Mouse (Mus musculus): Measurements from ENCODE around the gene Tcf7l2.

The Tcf7l2 gene

DNA sequence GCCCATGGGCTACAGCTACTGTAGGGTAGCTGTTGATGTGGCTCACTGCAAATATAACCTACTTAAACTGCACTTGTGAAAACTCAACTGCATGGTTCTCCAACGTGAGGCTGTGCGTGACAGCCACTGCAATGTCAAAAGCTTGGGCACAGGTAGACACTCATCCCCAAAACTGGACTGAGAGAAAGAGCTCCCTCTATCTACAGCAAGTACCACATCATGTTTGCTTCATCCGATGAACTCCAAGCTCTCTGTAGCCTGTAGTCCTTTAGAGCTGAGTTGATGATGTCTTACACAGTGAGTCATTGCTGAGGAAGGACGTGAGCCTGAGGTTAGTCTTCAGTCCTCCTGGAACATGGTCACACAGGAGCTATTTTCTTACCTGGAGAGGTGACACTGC is 115.7 kb downstream of the Tcf7l2 start:
- in situ Hi-C loops (cut with MboI, MseI), result no loop called here

DNA sequence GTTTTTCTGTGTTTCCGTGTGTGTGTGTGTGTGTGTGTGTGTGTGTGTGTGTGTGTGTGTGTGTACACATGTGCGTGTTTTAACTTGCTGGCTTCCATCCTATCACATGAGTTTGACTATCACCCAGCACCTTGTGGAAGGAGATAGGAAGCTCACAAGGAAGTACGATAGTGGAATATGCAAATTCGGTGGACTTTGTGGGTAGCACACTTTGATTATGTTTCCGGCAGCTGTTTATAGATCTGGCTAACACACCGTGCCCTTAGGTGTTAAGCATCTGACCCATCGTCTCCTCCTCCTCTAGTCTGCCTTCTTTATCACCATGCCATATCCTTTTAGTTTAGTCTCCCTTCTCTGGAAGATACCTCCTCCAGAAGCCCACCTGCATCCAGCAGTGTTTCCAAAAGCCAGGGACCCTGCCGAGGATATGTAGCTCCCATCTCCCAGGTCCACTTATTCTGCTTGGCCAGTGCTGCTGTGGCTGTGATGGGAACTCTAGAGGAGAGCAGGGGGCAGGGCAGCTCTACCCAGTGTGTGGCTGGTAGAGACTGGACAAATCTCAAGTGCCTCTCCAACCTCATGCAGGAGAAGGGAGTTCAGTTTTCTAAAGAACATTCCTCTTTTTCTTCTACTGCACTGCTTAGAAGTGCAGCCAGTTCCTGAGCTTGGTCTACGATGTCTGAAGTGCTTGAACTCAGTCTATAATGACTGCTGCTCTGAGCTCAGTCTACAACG is 118.6 kb downstream of the Tcf7l2 start:
- in situ Hi-C loops (cut with MboI, MseI), result no loop called here

DNA sequence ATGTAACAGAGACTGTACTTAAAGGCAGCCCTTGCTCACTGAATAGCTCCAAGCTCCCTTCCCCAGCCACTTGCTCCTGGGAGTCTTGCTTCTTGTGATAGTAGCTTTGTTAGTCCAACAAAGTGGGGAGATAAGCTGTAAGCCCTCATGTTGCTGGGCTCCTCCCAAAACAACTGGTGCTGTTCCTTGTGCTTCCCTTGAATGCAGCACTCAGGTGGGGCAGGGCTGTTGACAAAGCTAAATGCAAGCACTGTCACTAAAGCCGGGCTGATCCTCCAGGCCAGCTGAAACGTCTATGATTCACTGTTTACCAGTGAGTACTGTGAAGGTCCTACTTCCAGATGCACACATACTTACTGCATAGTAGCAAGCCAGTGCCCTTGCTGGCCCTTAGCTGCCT is 120.1 kb downstream of the Tcf7l2 start:
- in situ Hi-C loops (cut with MboI, MseI), result no loop called here

DNA sequence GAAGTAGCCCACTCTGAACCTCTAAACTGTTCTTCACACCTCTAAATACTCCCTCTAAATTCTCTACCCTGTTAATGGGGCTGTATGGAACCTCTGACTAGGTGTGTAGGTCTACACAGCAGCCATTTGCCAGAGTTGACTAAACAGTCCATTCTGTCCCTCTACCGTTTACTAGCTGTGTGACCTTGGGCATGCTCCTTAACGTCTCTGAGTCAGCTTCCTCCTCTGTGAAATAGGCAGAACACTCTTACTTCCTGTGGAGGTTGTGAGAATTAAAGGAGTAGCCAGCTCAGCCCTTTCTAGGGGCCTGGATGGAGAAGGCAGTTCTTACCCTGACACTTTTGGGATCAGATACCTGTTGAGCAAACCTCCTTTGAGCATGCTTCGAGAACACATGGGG is 120.9 kb downstream of the Tcf7l2 start:
- in situ Hi-C loops (cut with MboI, MseI), result no loop called here

DNA sequence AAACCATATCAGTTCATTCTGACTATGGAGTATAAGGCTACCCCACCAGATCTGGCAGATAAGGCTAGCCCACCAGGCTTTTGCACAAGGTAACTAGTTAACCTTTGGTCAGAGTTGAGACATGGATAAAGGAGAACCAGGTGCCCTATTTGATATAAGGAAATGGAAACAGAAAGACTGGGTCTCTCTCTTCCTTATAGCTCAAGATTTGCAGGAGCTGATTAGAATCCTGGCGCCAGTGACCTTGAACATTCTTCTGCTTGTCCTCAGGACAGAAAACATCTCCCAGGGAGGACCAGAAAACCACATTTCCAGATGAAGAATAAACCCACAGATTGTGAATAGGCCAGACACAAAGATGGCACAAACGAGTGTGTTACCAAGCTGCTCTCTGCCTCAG is 123.4 kb downstream of the Tcf7l2 start:
- in situ Hi-C loops (cut with MboI, MseI), result no loop called here

DNA sequence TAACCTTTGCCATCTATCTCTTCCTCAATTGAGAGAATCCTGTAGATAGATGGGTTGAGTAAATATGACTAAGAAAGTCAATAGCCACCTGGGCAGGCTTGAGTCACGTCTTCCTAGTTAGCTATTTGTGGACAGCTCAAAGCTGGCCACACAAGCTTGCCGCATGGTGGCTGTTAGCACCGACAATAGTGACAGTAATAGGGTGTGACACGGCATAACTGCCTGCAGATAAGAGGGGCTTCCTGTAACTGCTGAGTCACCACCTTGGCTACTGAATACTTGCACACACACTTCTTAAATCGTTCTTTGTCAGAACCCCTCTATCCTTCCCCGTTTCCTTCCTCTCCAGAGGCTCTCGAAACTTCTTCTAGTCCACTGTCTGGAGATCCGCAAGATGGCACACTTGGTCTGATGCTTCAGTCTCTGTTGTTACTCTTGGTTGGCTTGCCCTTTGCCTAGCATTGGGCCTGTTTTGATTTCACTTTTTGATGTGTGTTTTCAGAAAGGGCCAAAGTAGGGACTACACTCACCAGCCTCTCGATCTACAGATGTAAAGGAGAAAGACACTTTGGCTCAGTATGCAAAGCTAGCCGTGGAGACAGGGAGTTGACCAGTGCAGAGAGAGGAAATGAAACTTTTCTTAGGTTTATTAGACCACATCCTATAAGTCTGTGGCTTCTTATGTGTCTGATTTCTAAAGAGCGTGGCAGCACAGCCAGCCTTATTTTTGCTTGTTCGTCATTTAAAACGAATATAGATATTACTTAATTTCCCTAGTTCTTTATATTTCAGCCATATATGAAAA is 124.4 kb downstream of the Tcf7l2 start:
- in situ Hi-C loops (cut with MboI, MseI), result no loop called here

DNA sequence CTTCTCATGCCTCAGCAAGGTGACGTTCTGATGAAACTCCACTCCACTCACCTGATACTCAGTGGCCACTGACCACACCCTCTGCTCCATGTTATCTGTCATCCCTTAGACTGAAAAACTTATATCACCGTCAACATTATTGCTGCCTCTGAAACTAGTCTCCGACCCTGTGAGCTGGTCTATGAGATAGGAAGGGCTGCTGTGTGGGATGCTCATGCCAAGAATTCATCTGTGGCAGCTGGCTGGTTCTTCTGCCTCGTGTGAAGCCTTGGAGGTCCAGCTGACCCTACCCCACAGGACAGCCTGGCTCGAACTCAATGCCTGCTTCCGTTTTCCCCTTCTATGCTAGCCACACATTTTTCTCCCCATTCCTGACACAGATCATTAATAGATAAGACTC is 125.6 kb downstream of the Tcf7l2 start:
- in situ Hi-C loops (cut with MboI, MseI), result no loop called here

DNA sequence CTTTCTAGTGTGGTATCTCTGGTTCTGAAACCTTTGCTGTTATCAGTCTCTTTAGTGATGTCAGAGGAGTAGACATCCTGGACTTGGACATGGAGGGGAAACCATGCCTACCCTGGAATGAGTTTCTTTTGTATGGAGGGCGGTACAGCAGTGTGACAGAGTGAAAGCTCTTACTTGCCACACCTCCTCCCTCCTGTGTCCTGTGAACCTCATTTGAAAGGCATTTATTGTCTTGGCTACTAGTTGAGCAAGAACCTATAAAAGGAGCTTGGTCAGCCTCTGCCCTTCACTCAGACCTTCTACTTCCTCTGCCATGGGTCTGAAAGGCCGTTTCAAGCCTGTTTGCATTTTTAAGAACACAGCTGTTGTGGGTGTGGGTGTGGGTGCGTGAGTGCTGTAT is 126.3 kb downstream of the Tcf7l2 start:
- in situ Hi-C loops (cut with MboI, MseI), result no loop called here

DNA sequence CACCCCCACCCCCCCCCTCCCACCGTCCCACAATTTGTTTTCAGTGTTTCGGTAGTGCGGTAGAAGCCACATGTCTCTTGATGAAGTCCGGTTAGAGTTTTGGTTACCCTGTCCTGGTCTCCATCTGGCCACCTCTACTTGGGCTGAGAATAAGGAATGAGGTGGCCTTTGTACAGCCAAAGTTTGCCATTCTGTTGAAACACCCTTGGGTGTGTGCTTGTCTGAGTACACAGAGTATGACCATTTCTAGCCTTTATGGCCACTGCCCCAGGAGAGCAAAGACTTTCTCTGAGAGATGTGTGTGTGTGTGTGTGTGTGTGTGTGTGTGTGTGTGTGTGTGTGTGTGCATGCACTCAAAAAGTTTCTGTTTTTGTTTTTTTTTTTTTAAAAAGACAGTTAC is 127.0 kb downstream of the Tcf7l2 start:
- in situ Hi-C loops (cut with MboI, MseI), result no loop called here

DNA sequence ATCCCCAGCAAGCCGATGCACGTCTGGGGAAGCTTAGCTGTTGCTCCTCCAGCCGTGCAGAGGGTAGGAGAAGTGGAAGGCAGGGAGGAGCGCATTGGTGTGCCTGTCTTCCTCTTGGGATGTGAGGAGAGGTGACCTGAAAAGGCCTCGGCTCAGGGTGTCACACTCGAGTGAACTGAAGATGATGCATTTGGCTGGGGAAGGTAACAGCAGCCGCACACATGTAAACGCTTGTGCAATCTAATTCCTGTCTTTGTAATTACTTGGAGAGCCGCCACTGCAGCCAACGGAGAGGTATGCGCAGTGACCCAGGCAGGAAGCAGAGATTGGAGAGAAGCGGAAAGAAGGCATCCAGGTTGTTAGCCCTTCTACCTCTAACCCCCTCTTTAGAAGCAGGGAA is 129.2 kb downstream of the Tcf7l2 start:
- in situ Hi-C loops (cut with MboI, MseI), result no loop called here

DNA sequence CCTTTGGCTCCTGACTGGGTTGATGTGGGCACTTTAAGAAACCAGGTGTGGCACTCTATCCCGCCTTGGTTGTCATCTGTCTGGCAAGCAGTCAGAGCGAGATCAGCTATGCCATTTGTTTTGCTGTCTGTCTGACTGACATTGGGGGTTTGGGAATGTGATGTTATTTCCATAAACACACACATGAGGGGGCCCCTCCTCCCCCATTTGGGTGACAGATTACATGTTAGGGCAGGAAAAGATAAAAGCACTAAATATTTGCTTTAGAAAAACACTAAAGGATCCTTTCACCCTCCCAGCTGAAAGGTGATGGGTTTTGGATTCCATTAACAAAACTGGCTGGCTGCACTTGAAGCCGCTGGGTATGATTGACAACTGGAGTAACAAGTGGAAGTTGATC is 129.9 kb downstream of the Tcf7l2 start:
- in situ Hi-C loops (cut with MboI, MseI), result no loop called here

DNA sequence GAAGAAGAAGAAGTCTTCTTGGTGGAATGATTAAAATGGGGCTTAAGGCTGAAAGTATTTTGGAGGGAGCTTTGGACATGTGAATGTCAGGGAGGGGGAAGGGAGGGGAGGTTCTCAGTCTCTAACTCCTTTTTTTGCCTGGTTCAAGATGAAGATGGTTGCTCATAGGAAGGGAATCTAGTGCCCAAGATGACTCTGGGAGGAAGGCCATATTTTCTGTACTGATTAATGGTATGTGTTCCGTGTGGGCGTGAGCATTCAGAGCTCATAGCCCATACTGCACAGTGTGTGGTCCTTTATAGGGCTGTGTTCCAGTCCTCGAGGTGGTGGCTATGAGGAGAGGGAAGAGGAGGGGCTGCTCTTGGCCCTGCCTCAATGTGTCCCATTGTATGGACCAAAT is 131.6 kb downstream of the Tcf7l2 start:
- in situ Hi-C loops (cut with MboI, MseI), result no loop called here

DNA sequence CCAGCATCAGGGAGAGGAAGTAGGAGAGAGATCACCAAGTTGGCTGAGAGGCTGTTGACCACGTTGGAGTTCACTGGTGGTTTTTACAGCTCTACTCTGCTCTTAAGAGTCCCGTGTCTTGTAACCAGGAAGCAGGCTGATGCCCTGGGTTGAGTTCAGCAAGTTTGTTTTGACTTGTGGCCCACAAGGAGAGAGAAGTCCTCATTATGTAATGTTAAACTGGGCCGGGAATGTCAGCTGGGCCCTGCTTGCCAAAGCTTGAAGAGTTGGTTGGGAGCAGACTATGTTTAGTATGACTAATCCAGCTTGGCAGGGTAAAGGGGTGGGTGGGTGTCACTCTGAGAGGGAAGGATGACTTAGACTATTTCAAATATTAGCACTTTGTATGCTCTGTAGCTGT is 134.9 kb downstream of the Tcf7l2 start:
- in situ Hi-C loops (cut with MboI, MseI), result no loop called here

DNA sequence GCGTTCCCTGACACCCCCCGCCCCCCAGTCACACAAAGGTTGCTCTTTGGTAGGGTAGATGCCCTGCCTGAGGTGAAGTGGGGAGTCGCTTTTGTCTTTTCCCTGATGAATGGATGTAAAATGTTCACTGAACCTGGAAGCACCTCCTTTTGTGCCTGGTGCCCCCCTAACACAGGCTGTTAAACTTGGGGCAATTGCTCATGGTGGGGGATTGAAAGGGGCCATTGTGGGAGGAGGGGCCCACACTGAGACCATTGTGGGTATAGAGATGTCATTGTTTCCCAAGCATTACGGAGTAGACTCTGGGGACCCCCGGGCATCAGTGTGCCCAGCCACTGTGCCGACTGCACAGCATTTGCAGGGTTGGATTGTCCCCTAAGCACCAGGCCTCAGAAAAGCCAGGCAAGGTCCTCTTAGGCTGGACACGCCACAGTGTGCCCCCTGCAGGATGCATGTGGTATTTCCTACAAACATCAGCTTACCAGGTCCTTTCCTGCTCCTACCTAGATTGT is 135.8 kb downstream of the Tcf7l2 start:
- in situ Hi-C loops (cut with MboI, MseI), result no loop called here

DNA sequence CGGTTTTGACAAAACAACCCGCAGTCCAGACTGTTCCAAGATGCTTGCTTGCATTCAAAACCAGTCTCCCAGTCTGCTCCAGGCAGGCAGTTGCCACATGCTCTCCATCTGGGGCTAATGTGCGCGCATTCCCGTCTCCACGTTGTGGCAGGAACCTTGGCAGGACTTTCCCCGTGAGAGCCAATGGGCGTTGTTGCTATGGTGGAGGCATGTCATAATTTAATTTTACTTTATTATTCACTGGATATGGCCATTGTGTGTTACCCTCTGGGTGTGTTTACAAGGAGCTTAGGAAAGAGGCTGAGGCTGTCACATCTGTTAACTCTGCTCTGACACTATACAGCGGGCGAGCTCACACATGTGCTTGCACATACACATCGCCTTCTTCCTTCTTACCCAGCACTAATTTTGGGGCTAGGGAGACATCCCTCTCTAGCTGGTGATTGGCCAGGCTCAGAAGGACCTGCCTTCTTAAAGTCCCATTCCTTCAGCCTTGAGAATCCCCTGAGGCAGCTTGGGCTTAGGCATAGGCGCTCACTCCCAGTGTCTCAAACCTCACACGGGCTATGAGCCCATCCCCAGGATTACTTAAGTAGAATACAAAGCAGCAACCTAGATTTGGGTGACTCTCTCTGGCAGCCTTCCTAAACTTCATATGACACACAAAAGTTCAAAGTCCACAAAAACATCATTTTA is 139.2 kb downstream of the Tcf7l2 start:
- in situ Hi-C loops (cut with MboI, MseI), result no loop called here

DNA sequence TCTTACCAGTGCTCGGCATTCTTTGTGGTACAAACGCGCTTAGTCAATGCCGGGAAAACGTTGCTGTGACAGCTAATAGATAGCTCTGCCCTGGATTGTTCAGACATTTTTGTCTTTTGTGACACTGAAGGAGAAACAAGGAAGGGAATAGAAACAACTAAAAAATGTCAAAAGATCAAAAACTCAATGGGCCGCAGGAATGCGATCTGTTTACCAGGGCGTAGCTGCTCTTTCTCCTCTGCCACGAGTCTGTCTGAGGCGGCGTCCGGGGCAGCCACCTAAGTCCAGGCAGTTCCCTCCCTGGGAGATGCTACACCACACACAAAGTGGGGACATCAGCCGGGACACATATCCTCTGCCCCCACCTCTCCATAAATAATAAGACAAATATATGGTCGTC is 144.9 kb downstream of the Tcf7l2 start:
- in situ Hi-C loops (cut with MboI, MseI), result no loop called here

DNA sequence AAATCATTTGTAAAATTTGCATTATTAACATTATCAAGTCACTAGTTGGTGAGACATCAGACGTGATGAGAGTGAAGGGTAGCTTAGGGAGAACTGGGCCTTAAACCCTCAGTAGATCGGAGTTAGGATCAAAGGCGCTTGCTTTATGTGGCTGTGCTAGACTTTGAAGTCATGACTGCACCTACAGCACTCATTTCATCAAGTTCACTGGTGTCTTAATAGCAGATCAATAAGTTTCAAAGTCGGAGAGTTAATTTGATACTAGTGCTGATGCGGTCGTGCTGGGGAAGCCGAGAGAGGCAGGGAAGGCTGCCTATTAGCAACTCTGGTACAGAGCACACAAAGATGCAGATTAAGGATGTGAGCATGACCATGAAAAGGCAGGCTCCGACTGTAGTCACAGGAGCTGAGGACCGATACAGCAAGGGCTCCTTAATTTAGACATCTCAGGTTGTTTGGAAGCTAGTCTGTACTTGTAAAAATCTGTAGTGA is 150.1 kb downstream of the Tcf7l2 start:
- in situ Hi-C loops (cut with MboI, MseI), result loop anchor here (5.0 kb wide), 1 partner anchor 489 kb away; no protein-coding TSS in a partner anchor

DNA sequence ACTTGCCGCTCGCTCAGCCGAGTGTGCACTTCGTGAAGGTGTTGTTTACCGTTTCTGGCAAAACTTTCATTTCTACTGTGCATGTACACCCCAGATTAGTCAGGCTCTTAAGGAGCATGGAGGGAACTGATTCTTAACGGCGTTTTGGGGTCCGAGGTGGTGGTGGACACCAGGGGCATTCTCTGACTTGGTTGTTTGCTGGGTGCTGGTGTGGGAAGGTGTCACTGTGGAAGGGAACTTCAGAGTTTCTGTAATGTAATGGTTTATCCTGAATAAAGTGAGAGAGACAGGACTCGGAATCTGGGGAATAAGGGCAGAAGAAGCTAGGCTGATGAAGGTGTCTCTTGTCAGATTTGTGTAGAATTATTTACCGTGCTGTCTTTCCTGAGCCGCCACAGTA is 151.9 kb downstream of the Tcf7l2 start:
- in situ Hi-C loops (cut with MboI, MseI), result loop anchor here (5.0 kb wide), 1 partner anchor 491 kb away; no protein-coding TSS in a partner anchor

DNA sequence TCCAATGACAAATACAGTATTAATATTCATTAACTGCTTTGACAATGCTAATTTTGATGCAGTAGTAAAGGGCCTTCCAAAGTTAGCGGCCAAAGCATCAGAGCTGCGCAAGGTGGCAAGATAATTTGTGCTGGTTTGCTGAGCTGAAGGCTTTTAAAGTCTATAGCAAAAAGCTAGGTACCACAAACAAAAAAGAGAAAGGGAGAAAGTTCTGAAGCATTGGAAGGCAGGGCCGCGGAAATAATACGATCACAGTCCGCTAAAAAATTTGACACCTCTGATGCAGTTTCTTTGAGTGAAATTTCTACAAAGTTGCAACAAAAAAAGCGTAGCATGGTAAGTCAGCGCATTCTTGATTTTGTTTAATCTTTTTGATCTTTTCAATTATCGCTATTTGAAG is 152.8 kb downstream of the Tcf7l2 start:
- in situ Hi-C loops (cut with MboI, MseI), result loop anchor here (5.0 kb wide), 1 partner anchor 492 kb away; no protein-coding TSS in a partner anchor

DNA sequence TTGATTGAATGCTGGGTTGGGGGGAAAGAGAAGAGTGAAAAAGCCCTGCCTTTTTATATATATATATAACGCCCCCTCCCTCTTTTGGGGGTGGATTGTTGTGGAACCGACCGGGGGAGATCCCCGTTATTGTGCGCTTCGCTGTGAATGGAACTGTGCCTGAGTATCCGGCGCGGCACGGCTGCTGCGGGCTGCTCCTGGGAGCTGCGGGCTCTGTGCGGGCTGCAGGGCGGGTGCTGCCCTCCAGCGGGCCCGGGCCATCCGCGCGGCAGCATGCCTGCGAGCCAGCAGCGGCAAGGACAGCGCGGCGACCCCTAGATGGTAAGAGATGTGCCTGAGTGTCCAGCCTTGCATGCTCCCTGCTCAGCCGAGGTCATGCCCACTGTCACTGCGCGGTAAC is 153.7 kb downstream of the Tcf7l2 start:
- in situ Hi-C loops (cut with MboI, MseI), result no loop called here

DNA sequence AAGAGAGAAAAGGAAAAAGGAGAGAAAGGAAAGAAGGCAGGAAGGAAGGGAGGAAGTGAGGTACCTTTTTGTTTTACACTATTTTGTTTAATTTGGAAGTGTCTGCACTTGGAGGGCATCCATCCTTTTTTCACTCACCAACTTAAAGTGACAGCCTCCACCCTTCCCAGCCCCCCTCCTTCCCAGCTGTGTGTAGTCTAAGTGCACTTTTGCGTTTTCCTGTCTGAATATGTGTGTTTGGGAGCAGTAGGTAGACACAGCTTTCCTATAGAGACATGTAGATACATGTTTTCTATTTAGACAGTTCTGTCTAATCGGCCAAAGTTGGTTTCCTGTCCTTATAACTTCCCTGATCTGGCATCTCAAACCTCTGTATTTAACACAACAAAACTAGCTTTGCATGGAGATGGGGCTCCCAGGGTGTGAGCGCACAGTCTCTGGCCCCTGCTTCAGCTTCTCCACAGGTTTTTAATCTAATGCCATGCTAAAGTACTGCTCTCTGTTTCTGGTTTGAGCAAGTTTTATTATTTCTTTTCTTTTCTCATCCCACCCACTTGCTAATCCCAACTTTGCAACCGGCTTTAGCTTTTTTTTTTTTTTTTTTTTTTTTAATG is 154.3 kb downstream of the Tcf7l2 start:
- in situ Hi-C loops (cut with MboI, MseI), result no loop called here

DNA sequence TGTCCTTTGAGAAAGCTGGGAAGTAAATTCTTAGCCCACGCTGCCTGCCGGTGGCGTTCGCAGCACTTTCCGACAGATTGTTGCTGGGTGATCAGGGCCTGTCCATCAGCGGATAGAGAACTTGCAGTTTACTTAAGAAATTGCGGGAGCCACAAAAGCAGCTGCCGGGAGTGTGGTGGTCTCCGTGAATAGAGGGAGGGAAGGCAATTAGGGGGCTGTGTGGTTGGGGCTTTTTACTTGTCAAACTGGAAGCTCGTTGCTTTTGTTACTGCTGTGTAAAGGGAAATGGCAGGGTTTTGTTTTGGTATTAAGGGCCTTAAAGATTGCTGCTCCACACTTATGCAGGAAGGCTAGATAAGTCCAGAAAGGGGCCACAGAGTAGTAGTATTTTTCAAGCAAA is 155.0 kb downstream of the Tcf7l2 start:
- in situ Hi-C loops (cut with MboI, MseI), result no loop called here
